Mouse (Mus musculus) forebrain, embryonic 11.5 days (tissue): ENCODE measurements around the gene Clcn5. TPM values are rescaled to one million over a fixed set of nuclear protein-coding genes. Genes with fewer than 3 reads are reported as not detected.

Experiments used
- ATAC-seq: fragments of 200-750 bp; cut with Nextera tagmentation; replicated peaks from 2 replicates; pipeline ENCODE4 v1.8.0; 2017; ENCODE audit warnings: moderate TSS enrichment; ENCODE audit not compliant: low FRiP score
- DNase-seq: peaks from one replicate; pipeline ENCODE4 v3.0.0-alpha.2; 2017; ENCODE audit warnings: low spot score
- H3K27ac ChIP-seq: fragments of 300-500 bp; sonication (generic); 2 replicates; pipeline ENCODE4 v1.5.1; 2014; ENCODE audit warnings: low read depth, low read length
- H3K27me3 ChIP-seq: fragments of 300-500 bp; sonication (generic); 2 replicates; pipeline ENCODE4 v1.6.1; 2014; ENCODE audit warnings: mild to moderate bottlenecking, low read length, mixed read lengths; ENCODE audit not compliant: control insufficient read depth, insufficient read depth
- H3K36me3 ChIP-seq: fragments of 300-500 bp; sonication (generic); 2 replicates; pipeline ENCODE4 v1.6.1; 2014; ENCODE audit warnings: mild to moderate bottlenecking, low read length, moderate library complexity, mixed read lengths; ENCODE audit not compliant: control insufficient read depth, insufficient read depth
- H3K4me1 ChIP-seq: fragments of 300-500 bp; sonication (generic); replicated peaks from 2 replicates; pipeline ENCODE4 v1.6.1; 2014; ENCODE audit warnings: low read length, mixed read lengths; ENCODE audit not compliant: control insufficient read depth, insufficient read depth
- H3K4me2 ChIP-seq: fragments of 300-500 bp; sonication (generic); 2 replicates; pipeline ENCODE4 v1.6.1; 2014; ENCODE audit warnings: low read depth, mild to moderate bottlenecking, low read length, moderate library complexity, mixed read lengths; ENCODE audit not compliant: severe bottlenecking
- H3K4me3 ChIP-seq: fragments of 300-500 bp; sonication (generic); 2 replicates; pipeline ENCODE4 v1.5.1; 2014; ENCODE audit warnings: low read depth, low read length
- H3K9ac ChIP-seq: fragments of 300-500 bp; sonication (generic); 2 replicates; pipeline ENCODE4 v1.6.1; 2014; ENCODE audit warnings: low read length
- H3K9me3 ChIP-seq: fragments of 300-500 bp; sonication (generic); 2 replicates; pipeline ENCODE4 v1.6.1; 2016; ENCODE audit warnings: low read length, mixed read lengths; ENCODE audit not compliant: control insufficient read depth
- WGBS: fragments of 180-500 bp; shearing (Covaris S2); extraction: QIAGEN DNeasy Blood & Tissue Kit; methylation state at CpG from one replicate; pipeline ENCODE4 v1.1.7; 2014; 5-methylcytosine and 5-hydroxymethylcytosine counted together
- polyA plus RNA-seq: library from polyadenylated mRNA; unstranded; fragments of >200 nt; fragmentation: Nextera tagmentation; extraction: Ambion mirVana; gene quantifications from 2 replicates; pipeline ENCODE4 v1.2.1, GENCODE M21; 2014

Clcn5 gene
- polyA plus RNA-seq, 1 experiment from 2014 or later, result 16.5 TPM

GRCm38 (mm10) chrX:7260400-7261113, 58.6 kb downstream of the Clcn5 start:
- ATAC-seq (no peak), DNase-seq (no peak)
- H3K27me3 ChIP-seq, result no peaks in the 10 kb centered on the region
- H3K4me3 ChIP-seq, result no peak overlapping the region
- H3K4me2 ChIP-seq, result no peak overlapping the region
- no peak overlapping the region for H3K9ac ChIP-seq
- H3K27ac ChIP-seq, result no peak overlapping the region
- H3K9me3 ChIP-seq, result no peaks in the 10 kb centered on the region
- WGBS, result 82% methylated on average over 5 of the region's 5 CpGs
- H3K4me1 ChIP-seq, result no peaks in the 10 kb centered on the region
- no peaks in the 10 kb centered on the region for H3K36me3 ChIP-seq

- no peak overlapping the region for H3K27ac ChIP-seq
- H3K27me3 ChIP-seq, result no peaks in the 10 kb centered on the region
- ATAC-seq, result no peak
- DNase-seq, result no peak
- no peaks in the 10 kb centered on the region for H3K9me3 ChIP-seq
- H3K4me3 ChIP-seq, result no peak overlapping the region
- H3K4me2 ChIP-seq, result no peak overlapping the region
- no peaks in the 10 kb centered on the region for H3K36me3 ChIP-seq
- H3K4me1 ChIP-seq, result no peaks in the 10 kb centered on the region
- WGBS, result 88% methylated on average over 3 of the region's 3 CpGs
- H3K9ac ChIP-seq, result no peak overlapping the region
Measured at GRCm38 (mm10) chrX:7259718-7260117, 59.4 kb downstream of the Clcn5 start.

- no peak for ATAC-seq
- H3K9me3 ChIP-seq, result no peaks in the 10 kb centered on the region
- no peak overlapping the region for H3K9ac ChIP-seq
- H3K36me3 ChIP-seq, result no peaks in the 10 kb centered on the region
- no peak overlapping the region for H3K4me2 ChIP-seq
- H3K27ac ChIP-seq, result no peak overlapping the region
- H3K4me1 ChIP-seq, result no peaks in the 10 kb centered on the region
- no peak overlapping the region for H3K4me3 ChIP-seq
- no peaks in the 10 kb centered on the region for H3K27me3 ChIP-seq
- DNase-seq, result no peak
- 87% methylated on average over 3 of the region's 3 CpGs for WGBS
Measured at GRCm38 (mm10) chrX:7256022-7256421, 63.1 kb downstream of the Clcn5 start.

- DNase-seq, result no peak
- Histone ChIP-seq H3K27me3 (no peaks in the 10 kb centered on the region), H3K36me3 (no peaks in the 10 kb centered on the region), H3K4me2 (no peak overlapping the region), H3K27ac (no peak overlapping the region), H3K9me3 (no peaks in the 10 kb centered on the region), H3K9ac (no peak overlapping the region), H3K4me1 (no peaks in the 10 kb centered on the region), H3K4me3 (no peak overlapping the region)
- WGBS, result 83% methylated on average over 5 of the region's 5 CpGs
- no peak for ATAC-seq
Measured at GRCm38 (mm10) chrX:7204099-7204498, 115.1 kb downstream of the Clcn5 start.

- WGBS, result 95% methylated on average over 3 of the region's 3 CpGs
- no peak for ATAC-seq
- no peak overlapping the region for H3K9ac ChIP-seq
- no peak overlapping the region for H3K4me3 ChIP-seq
- H3K27ac ChIP-seq, result no peak overlapping the region
- H3K4me1 ChIP-seq, result no peaks in the 10 kb centered on the region
- DNase-seq, result no peak
- H3K36me3 ChIP-seq, result no peaks in the 10 kb centered on the region
- no peaks in the 10 kb centered on the region for H3K9me3 ChIP-seq
- no peak overlapping the region for H3K4me2 ChIP-seq
- H3K27me3 ChIP-seq, result no peaks in the 10 kb centered on the region
Measured at GRCm38 (mm10) chrX:7203535-7203934, 115.6 kb downstream of the Clcn5 start.

GRCm38 (mm10) chrX:7197833-7198232, 121.3 kb downstream of the Clcn5 start:
- Histone ChIP-seq H3K27ac (no peak overlapping the region), H3K9ac (no peak overlapping the region)
- WGBS, result 50% methylated on average over 1 of the region's 1 CpGs

GRCm38 (mm10) chrX:7190816-7191215, 128.3 kb downstream of the Clcn5 start:
- Histone ChIP-seq H3K4me1 (no peaks in the 10 kb centered on the region), H3K9me3 (no peaks in the 10 kb centered on the region), H3K27ac (no peak overlapping the region), H3K27me3 (no peaks in the 10 kb centered on the region), H3K4me3 (no peak overlapping the region), H3K9ac (no peak overlapping the region), H3K36me3 (no peaks in the 10 kb centered on the region), H3K4me2 (no peak overlapping the region)
- WGBS, result 82% methylated on average over 4 of the region's 4 CpGs
- DNase-seq (no peak), ATAC-seq (no peak)

More at GRCm38 (mm10) chrX:7197833-7198232, 121.3 kb downstream of the Clcn5 start:
- no peaks in the 10 kb centered on the region for H3K4me1 ChIP-seq
- ATAC-seq (no peak), DNase-seq (no peak)
- H3K27me3 ChIP-seq, result no peaks in the 10 kb centered on the region
- H3K4me3 ChIP-seq, result no peak overlapping the region
- no peaks in the 10 kb centered on the region for H3K9me3 ChIP-seq
- no peak overlapping the region for H3K4me2 ChIP-seq
- no peaks in the 10 kb centered on the region for H3K36me3 ChIP-seq

- H3K9ac ChIP-seq, result peak overlapping the region; percentile 59
- DNase-seq (peak; percentile 78), ATAC-seq (peak; percentile 91)
- peak overlapping the region; percentile 84 for H3K27ac ChIP-seq
- H3K36me3 ChIP-seq, result no peaks in the 10 kb centered on the region; the same call in 1 of the 2 replicates
- H3K4me3 ChIP-seq, result peak overlapping the region; percentile 32
- H3K9me3 ChIP-seq, result no peaks in the 10 kb centered on the region
- WGBS, result 14% methylated on average over 17 of the region's 17 CpGs
- H3K27me3 ChIP-seq, result no peaks in the 10 kb centered on the region
- no peaks in the 10 kb centered on the region for H3K4me1 ChIP-seq
- H3K4me2 ChIP-seq, result peak overlapping the region; percentile 47
Measured at GRCm38 (mm10) chrX:7188311-7188807, 130.8 kb downstream of the Clcn5 start.
